9 mouse cellular contexts compared by ENCODE assay signal in genomic region chr1:172456001-172456677, GRCm38 (mm10). TPM values are rescaled to one million over a fixed set of nuclear protein-coding genes. Genes with fewer than 3 reads are reported as not detected.
A peak's percentile ranks its signal among the peaks of the same experiment; 100 is the strongest.
DNase-seq lines count a peak whose midpoint lies in the region; ATAC-seq and TF ChIP-seq lines count a peak whose summit lies in the region.
"Had no signal": no experiment of that assay in that cellular context is flagged by ENCODE, and none has a peak within 500 bp of the region (broad histone marks: within the 10 kb centered on the region; RNA-seq: fewer than 3 reads in every experiment).

No protein-coding gene starts in this region.

- WGBS in liver, adult 2 months = 74% methylated on average over 7 of the region's 7 CpGs
- WGBS in liver, embryonic 11.5 days = 54% methylated on average over 7 of the region's 7 CpGs
- WGBS in midbrain, embryonic 15.5 days = 75% methylated on average over 7 of the region's 7 CpGs

- H3K4me2 ChIP-seq in liver, embryonic 11.5 days = no peak overlapping the region
- H3K4me2 ChIP-seq in midbrain, embryonic 15.5 days = no peak overlapping the region

- DNase-seq in liver, adult 2 months (ENCODE audit: extremely low read depth, low read depth, low spot score) = peak; percentile 28
- no peak for DNase-seq in liver, embryonic 11.5 days (ENCODE audit: low spot score)
- peak; percentile 30 to 55 for DNase-seq in heart, postnatal 10 days
- DNase-seq in T-cell, adult 2 months (ENCODE audit: low spot score) = no peak
- DNase-seq in cerebellum, postnatal 4 days (ENCODE audit: low spot score in 2 of 2) = no peak
- DNase-seq: kidney, adult 11 months had no signal

- no peaks in the 10 kb centered on the region for H3K36me3 ChIP-seq in liver, adult 2 months (ENCODE audit: control insufficient read depth, insufficient read depth, low read length)
- no peaks in the 10 kb centered on the region for H3K36me3 ChIP-seq in liver, embryonic 11.5 days (ENCODE audit: control insufficient read depth, insufficient read depth, low read length)
- H3K36me3 ChIP-seq in midbrain, embryonic 15.5 days (replicated peaks) = no peaks in the 10 kb centered on the region

- intact Hi-C loops in heart, postnatal 10 days (cut with DNase I) = no loop called here

- H3K4me3 ChIP-seq in liver, adult 2 months (ENCODE audit: insufficient read depth, low read depth, low read length) = no peak overlapping the region
- H3K4me3 ChIP-seq in liver, embryonic 11.5 days (ENCODE audit: low read depth, low read length) = no peak overlapping the region
- peak overlapping the region; percentile 17 for H3K4me3 ChIP-seq in brown adipose tissue, adult 24 weeks (ENCODE audit: insufficient read depth, low read depth, low read length)
- no peak overlapping the region for H3K4me3 ChIP-seq in midbrain, embryonic 15.5 days

- TF ChIP-seq CTCF in liver, adult 2 months (IDR thresholded peaks at IDR 0.05; ENCODE audit: low read depth, low read length) = no peak

- ATAC-seq in liver, embryonic 11.5 days (replicated peaks; ENCODE audit: low FRiP score) = no peak
- ATAC-seq in monocyte, adult 5-6 weeks (replicated peaks; ENCODE audit: insufficient number of reproducible peaks, low FRiP score, low TSS enrichment, poor library complexity, severe bottlenecking) = peak; percentile 93
- ATAC-seq in midbrain, embryonic 15.5 days (replicated peaks) = no peak

- no peaks in the 10 kb centered on the region for H3K27me3 ChIP-seq in liver, adult 2 months (ENCODE audit: control insufficient read depth, insufficient read depth, low read length)
- no peaks in the 10 kb centered on the region for H3K27me3 ChIP-seq in liver, embryonic 11.5 days (replicated peaks; ENCODE audit: control insufficient read depth, insufficient read depth, low read length)
- no peaks in the 10 kb centered on the region for H3K27me3 ChIP-seq in midbrain, embryonic 15.5 days (replicated peaks)

- H3K27ac ChIP-seq in liver, adult 2 months (replicated peaks; ENCODE audit: insufficient read depth, low read depth, low read length) = no peak overlapping the region; the same call in 1 of the 2 replicates
- H3K27ac ChIP-seq in liver, embryonic 11.5 days (ENCODE audit: low read depth, low read length) = no peak overlapping the region; the same call in 1 of the 2 replicates
- H3K27ac ChIP-seq in brown adipose tissue, adult 24 weeks (replicated peaks; ENCODE audit: low read depth, low read length) = peak overlapping the region; percentile 93
- no peak overlapping the region for H3K27ac ChIP-seq in midbrain, embryonic 15.5 days

- no peaks in the 10 kb centered on the region for H3K4me1 ChIP-seq in liver, adult 2 months (ENCODE audit: control insufficient read depth, insufficient read depth, low read length)
- H3K4me1 ChIP-seq in liver, embryonic 11.5 days (replicated peaks; ENCODE audit: control insufficient read depth, insufficient read depth, low read length) = no peaks in the 10 kb centered on the region; the same call in 1 of the 2 replicates
- peaks cover 25% of the 10 kb centered on the region for H3K4me1 ChIP-seq in brown adipose tissue, adult 24 weeks (ENCODE audit: control insufficient read depth, insufficient read depth, insufficient read length, low read length)
- no peaks in the 10 kb centered on the region for H3K4me1 ChIP-seq in midbrain, embryonic 15.5 days

- no peak for TF ChIP-seq POLR2A in liver, adult 2 months (IDR thresholded peaks at IDR 0.05; ENCODE audit: extremely low read depth, insufficient read depth, low read length)

- no peak overlapping the region for H3K9ac ChIP-seq in liver, adult 2 months (ENCODE audit: low read depth, low read length)
- H3K9ac ChIP-seq in liver, embryonic 11.5 days (ENCODE audit: low read depth, low read length) = no peak overlapping the region
- no peak overlapping the region for H3K9ac ChIP-seq in midbrain, embryonic 15.5 days

- no peaks in the 10 kb centered on the region for H3K79me2 ChIP-seq in liver, adult 2 months (ENCODE audit: control insufficient read depth, insufficient read depth, low read length)

- H3K9me3 ChIP-seq in liver, embryonic 11.5 days (ENCODE audit: control insufficient read depth, low read length) = no peaks in the 10 kb centered on the region
- no peaks in the 10 kb centered on the region for H3K9me3 ChIP-seq in midbrain, embryonic 15.5 days

RNA-seq across cellular contexts. Expression of gene Slamf9, which starts 19.0 kb away (rescaled TPM):
- total RNA-seq in liver, adult 2 months (2014; rRNA removed) = 0.87 and 0.92 TPM in 2 replicates
- polyA plus RNA-seq in liver, adult 2 months (2012; rRNA removed) = 0.17 and 0.53 TPM in 2 replicates
- polyA plus RNA-seq in liver, embryonic 11.5 days (2014; fragmentation: Nextera tagmentation; extraction: Ambion mirVana) = 0.55 and 1.4 TPM in 2 replicates
- polyA plus RNA-seq in brown adipose tissue, adult 24 weeks (2012; ENCODE audit: insufficient read depth, insufficient read length, missing spikeins) = 3.5 and 4.5 TPM in 2 replicates
- 1 to 10 TPM; 1.3 to 1.4 TPM for total RNA-seq in heart, postnatal 10 days (2021)
- total RNA-seq in monocyte, adult 5-6 weeks (2017) = 17.0 to 25.6 TPM (median 21.4 TPM) in 3 replicates
- 0.13 and 0.47 TPM in 2 replicates for polyA plus RNA-seq in midbrain, embryonic 15.5 days (2015; fragmentation: Nextera tagmentation; extraction: Ambion mirVana)

RNA-seq across cellular contexts. Expression of gene Igsf9, which starts 25.4 kb away (rescaled TPM):
- total RNA-seq in liver, adult 2 months (2014; rRNA removed) = 0.27 and 0.28 TPM in 2 replicates
- 0.55 and 0.80 TPM in 2 replicates for polyA plus RNA-seq in liver, adult 2 months (2012; rRNA removed)
- 9.7 and 13.8 TPM in 2 replicates for polyA plus RNA-seq in liver, embryonic 11.5 days (2014; fragmentation: Nextera tagmentation; extraction: Ambion mirVana)
- polyA plus RNA-seq in brown adipose tissue, adult 24 weeks (2012; ENCODE audit: insufficient read depth, insufficient read length, missing spikeins) = 0.96 TPM in 1 of 2 replicates, not detected in the other
- 1 to 10 TPM; 1.0 to 1.4 TPM for total RNA-seq in heart, postnatal 10 days (2021)
- 1.1 to 6.0 TPM (median 1.2 TPM) in 3 replicates for total RNA-seq in monocyte, adult 5-6 weeks (2017)
- polyA plus RNA-seq in midbrain, embryonic 15.5 days (2015; fragmentation: Nextera tagmentation; extraction: Ambion mirVana) = 80.6 and 83.2 TPM in 2 replicates

RNA-seq across cellular contexts. Expression of gene Tagln2, which starts 43.7 kb away (rescaled TPM):
- total RNA-seq in liver, adult 2 months (2014; rRNA removed) = 14.9 and 18.7 TPM in 2 replicates
- 22.3 and 25.6 TPM in 2 replicates for polyA plus RNA-seq in liver, adult 2 months (2012; rRNA removed)
- 248 and 257 TPM in 2 replicates for polyA plus RNA-seq in liver, embryonic 11.5 days (2014; fragmentation: Nextera tagmentation; extraction: Ambion mirVana)
- 26.2 and 29.3 TPM in 2 replicates for polyA plus RNA-seq in brown adipose tissue, adult 24 weeks (2012; ENCODE audit: insufficient read depth, insufficient read length, missing spikeins)
- 100 to 1,000 TPM; 173 to 178 TPM for total RNA-seq in heart, postnatal 10 days (2021)
- total RNA-seq in monocyte, adult 5-6 weeks (2017) = 185 to 298 TPM (median 202 TPM) in 3 replicates
- 57.2 and 58.7 TPM in 2 replicates for polyA plus RNA-seq in midbrain, embryonic 15.5 days (2015; fragmentation: Nextera tagmentation; extraction: Ambion mirVana)

Comparison
In these comparisons a context has a peak if more than half of its experiments do, and no peak if none do; other contexts are left out.
1. DNase-seq: peak in liver, adult 2 months (single experiment) and heart, postnatal 10 days (2 of 2); none in liver, embryonic 11.5 days (single experiment), T-cell, adult 2 months (single experiment) and cerebellum, postnatal 4 days (0 of 2).